ENCODE assay signal across 13 mouse cellular contexts in the genomic region with DNA sequence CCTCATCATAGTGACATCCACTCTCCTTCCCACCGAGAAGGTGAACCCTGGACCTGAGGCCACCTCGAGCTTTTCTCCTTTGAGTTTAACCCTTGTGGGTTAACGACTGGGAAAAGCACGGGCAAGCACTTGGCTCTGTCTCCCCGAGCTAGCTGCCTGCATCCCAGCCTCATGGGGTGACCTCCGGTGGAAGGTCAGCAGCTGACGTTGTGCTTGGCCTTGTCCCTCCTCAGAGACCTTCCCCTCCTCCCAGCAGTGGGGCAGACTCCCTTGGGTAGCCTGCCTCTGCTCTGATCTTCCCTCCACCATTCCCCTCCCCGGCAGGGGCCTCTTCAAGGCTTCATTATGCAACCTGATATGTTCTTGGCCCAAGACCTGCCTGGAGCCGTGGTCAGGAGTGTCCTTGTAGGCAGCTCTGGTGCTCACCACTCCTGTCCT. TPM values are rescaled to one million over a fixed set of nuclear protein-coding genes. Genes with fewer than 3 reads are reported as not detected.
DNase-seq lines count a peak whose midpoint lies in the region; ATAC-seq and TF ChIP-seq lines count a peak whose summit lies in the region.
"Had no signal": no experiment of that assay in that cellular context is flagged by ENCODE, and none has a peak within 500 bp of the region (broad histone marks: within the 10 kb centered on the region; RNA-seq: fewer than 3 reads in every experiment).

No protein-coding gene starts in this region.

- H3K4me1 ChIP-seq in lung, embryonic 16.5 days (replicated peaks; ENCODE audit: control insufficient read depth, insufficient read depth, low read length), result peaks cover 4% of the 10 kb centered on the region
- H3K4me1 ChIP-seq in bone marrow, adult 2 months (ENCODE audit: control insufficient read depth, insufficient read depth, low read length), result no peaks in the 10 kb centered on the region
- no peaks in the 10 kb centered on the region for H3K4me1 ChIP-seq in thymus, adult 2 months (replicated peaks; ENCODE audit: control insufficient read depth, insufficient read depth, low read length)
- H3K4me1 ChIP-seq: lung, embryonic 15.5 days had no signal

- DNase-seq in lung, adult 18-20 months, result no peak
- peak; percentile 80 for DNase-seq in kidney, adult 18-20 months
- DNase-seq in testis, postnatal 10 days (ENCODE audit: low spot score), result peak; percentile 54
- no peak for DNase-seq in thymus, adult 2 months
- DNase-seq: spleen, adult 18-20 months; thymus, postnatal 36 days had no signal

- TF ChIP-seq CTCF in bone marrow, adult 2 months (IDR thresholded peaks at IDR 0.05; ENCODE audit: control insufficient read depth, insufficient read depth, low read length), result peak; percentile 6; the same call in 1 of the 2 replicates
- TF ChIP-seq CTCF in thymus, adult 2 months (IDR thresholded peaks at IDR 0.05; ENCODE audit: borderline replicate concordance, control insufficient read depth, extremely low read depth, insufficient read depth, low read length, poor library complexity), result no peak

- no peaks in the 10 kb centered on the region for H3K27me3 ChIP-seq in lung, embryonic 16.5 days (ENCODE audit: control insufficient read depth, insufficient read depth, low read depth, low read length)
- no peaks in the 10 kb centered on the region for H3K27me3 ChIP-seq in thymus, adult 2 months (ENCODE audit: control insufficient read depth, insufficient read depth, low read length)
- H3K27me3 ChIP-seq: embryonic facial prominence, embryonic 12.5 days; hindbrain, embryonic 15.5 days; lung, embryonic 15.5 days had no signal

- TF ChIP-seq POLR2A in bone marrow, adult 2 months (IDR thresholded peaks at IDR 0.05; ENCODE audit: borderline replicate concordance, control insufficient read depth, low read depth, low read length), result no peak
- TF ChIP-seq POLR2A in thymus, adult 2 months (IDR thresholded peaks at IDR 0.05; ENCODE audit: control insufficient read depth, extremely low read depth, insufficient read depth, low read length, poor library complexity), result no peak

- no peak overlapping the region for H3K4me3 ChIP-seq in lung, embryonic 16.5 days (ENCODE audit: low read length)
- H3K4me3 ChIP-seq in bone marrow, adult 2 months (replicated peaks; ENCODE audit: control insufficient read depth, low read depth, low read length), result no peak overlapping the region
- H3K4me3 ChIP-seq in thymus, adult 2 months (ENCODE audit: control insufficient read depth, insufficient read depth, low read length), result no peak overlapping the region
- H3K4me3 ChIP-seq: embryonic facial prominence, embryonic 12.5 days; hindbrain, embryonic 15.5 days; lung, embryonic 15.5 days had no signal

- H3K4me2 ChIP-seq in lung, embryonic 16.5 days (ENCODE audit: low read depth, low read length), result no peak overlapping the region
- H3K4me2 ChIP-seq: embryonic facial prominence, embryonic 12.5 days; hindbrain, embryonic 15.5 days; lung, embryonic 15.5 days had no signal

- no peaks in the 10 kb centered on the region for H3K36me3 ChIP-seq in lung, embryonic 16.5 days (ENCODE audit: control insufficient read depth, insufficient read depth, low read length)
- H3K36me3 ChIP-seq in thymus, adult 2 months (ENCODE audit: control insufficient read depth, insufficient read depth, low read length), result no peaks in the 10 kb centered on the region
- H3K36me3 ChIP-seq: embryonic facial prominence, embryonic 12.5 days; G1E; hindbrain, embryonic 15.5 days; lung, embryonic 15.5 days had no signal

- 29% methylated on average over 9 of the region's 9 CpGs for WGBS in lung, embryonic 16.5 days
- WGBS in bone marrow, adult 2 months, result 75% methylated on average over 9 of the region's 9 CpGs
- 81% methylated on average over 9 of the region's 9 CpGs for WGBS in thymus, adult 2 months

- no peaks in the 10 kb centered on the region for H3K9me3 ChIP-seq in lung, embryonic 16.5 days (ENCODE audit: control insufficient read depth, low read length)
- H3K9me3 ChIP-seq: embryonic facial prominence, embryonic 12.5 days; G1E; hindbrain, embryonic 15.5 days; lung, embryonic 15.5 days had no signal

- H3K9ac ChIP-seq in lung, embryonic 16.5 days (ENCODE audit: low read length), result no peak overlapping the region
- H3K9ac ChIP-seq: embryonic facial prominence, embryonic 12.5 days; hindbrain, embryonic 15.5 days; lung, embryonic 15.5 days had no signal

- peak; percentile 47 for ATAC-seq in lung, embryonic 16.5 days (ENCODE audit: low read depth)
- ATAC-seq in megakaryocyte-erythroid progenitor cell, adult 5-6 weeks (replicated peaks; ENCODE audit: low FRiP score, low TSS enrichment, poor library complexity, severe bottlenecking), result no peak

- no peak overlapping the region for H3K27ac ChIP-seq in lung, embryonic 16.5 days (ENCODE audit: low read length)
- no peak overlapping the region for H3K27ac ChIP-seq in bone marrow, adult 2 months (ENCODE audit: control insufficient read depth, insufficient read depth, low read depth, low read length, poor library complexity)
- H3K27ac ChIP-seq in thymus, adult 2 months (ENCODE audit: control insufficient read depth, insufficient read depth, low read length), result no peak overlapping the region
- H3K27ac ChIP-seq: embryonic facial prominence, embryonic 12.5 days; hindbrain, embryonic 15.5 days; lung, embryonic 15.5 days had no signal

RNA-seq across cellular contexts. Expression of a gene that starts 38.2 kb away (rescaled TPM):
- polyA plus RNA-seq in lung, embryonic 16.5 days (2015; fragmentation: Nextera tagmentation; extraction: Ambion mirVana), result 11.8 and 13.6 TPM in 2 replicates
- polyA plus RNA-seq in bone marrow, adult 2 months (2011; ENCODE audit: insufficient read depth, insufficient read length, low replicate concordance, missing spikeins), result 2.2 and 5.5 TPM in 2 replicates
- 0.62 and 1.4 TPM in 2 replicates for polyA plus RNA-seq in thymus, adult 2 months (2012; rRNA removed)
- 3.4 and 4.1 TPM in 2 replicates for total RNA-seq in megakaryocyte-erythroid progenitor cell, adult 5-6 weeks (2014; fragmentation: Nextera tagmentation)
- 0.23 TPM in 1 of 2 replicates, not detected in the other for total RNA-seq in megakaryocyte-erythroid progenitor cell, adult 5-6 weeks (2017)

Comparison
In these comparisons a context has a peak if more than half of its experiments do, and no peak if none do; other contexts are left out.
1. DNase-seq: peak in kidney, adult 18-20 months (single experiment) and testis, postnatal 10 days (single experiment); none in lung, adult 18-20 months (0 of 2) and thymus, adult 2 months (single experiment).